Mouse (Mus musculus) heart, adult 10 weeks (tissue): ENCODE data around the gene Tpbpa. TPM values are rescaled to one million over a fixed set of nuclear protein-coding genes. Genes with fewer than 3 reads are reported as not detected.

Experiments used
- polyA plus RNA-seq: library from polyadenylated mRNA; stranded (reverse); fragments of 350-450 nt; fragmentation: Illumina TruSeq; extraction: RNeasy Lipid Tissue Mini Kit (QIAGEN cat#74804); gene quantifications from one replicate; pipeline ENCODE4 v1.2.3, GENCODE M21; 2014; ENCODE audit warnings: low read depth, low replicate concordance

The Tpbpa gene
- polyA plus RNA-seq = not detected

GRCm38 (mm10) chr13:60941884-60942283 lies at the start of gene Tpbpa:
Gene Tpbpa, minus strand, starts transcription at chr13:60941984.

GRCm38 (mm10) chr13:60936500-60936901 lies 5.3 kb downstream of the Tpbpa start, which contains the start of the genes Gm49391 and Ctla2a:
Gene Gm49391, minus strand, starts transcription at chr13:60936571.
Gene Ctla2a, minus strand, starts transcription at chr13:60936625.

GRCm38 (mm10) chr13:60935490-60935889 lies 6.3 kb downstream of the Tpbpa start, which contains the start of gene Gm49393:
Gene Gm49393, minus strand, starts transcription at chr13:60935590.

GRCm38 (mm10) chr13:60904780-60905179 lies 37.0 kb downstream of the Tpbpa start, which contains the start of gene Tpbpb:
Gene Tpbpb, minus strand, starts transcription at chr13:60904880.

GRCm38 (mm10) chr13:60897328-60897727 lies 44.5 kb downstream of the Tpbpa start, which contains the start of gene Ctla2b:
Gene Ctla2b, minus strand, starts transcription at chr13:60897447.

GRCm38 (mm10) chr13:60896794-60897193 lies 45.0 kb downstream of the Tpbpa start, which contains the start of gene Gm49392:
Gene Gm49392, minus strand, starts transcription at chr13:60896894.

Other genes starting within 250 kb of the Tpbpa start
- gene BC051665, start 155.6 kb downstream of the Tpbpa start, polyA plus RNA-seq = not detected
- gene Ctsll3, start 139.1 kb downstream of the Tpbpa start, polyA plus RNA-seq = not detected
- gene 4930486L24Rik, start 77.5 kb downstream of the Tpbpa start, polyA plus RNA-seq = not detected
- gene Gm49392, start 45.1 kb downstream of the Tpbpa start, polyA plus RNA-seq = 2.1 TPM
- 6.1 TPM for gene Ctla2b, start 44.5 kb downstream of the Tpbpa start, polyA plus RNA-seq
- not detected for gene Tpbpb, start 37.1 kb downstream of the Tpbpa start, polyA plus RNA-seq
- gene Gm49393, start 6.4 kb downstream of the Tpbpa start, polyA plus RNA-seq = not detected
- gene Gm49391, start 5.4 kb downstream of the Tpbpa start, polyA plus RNA-seq = 7.0 TPM
- 47.2 TPM for gene Ctla2a, start 5.4 kb downstream of the Tpbpa start, polyA plus RNA-seq
- gene Ctsj, start 64.0 kb upstream of the Tpbpa start, polyA plus RNA-seq = not detected
- not detected for gene Ctsq, start 98.6 kb upstream of the Tpbpa start, polyA plus RNA-seq
- gene Ctsr, start 222.3 kb upstream of the Tpbpa start, polyA plus RNA-seq = not detected